Mouse (Mus musculus) heart, postnatal 25 days (tissue): ENCODE results near the gene Smchd1. TPM values are rescaled to one million over a fixed set of nuclear protein-coding genes. Genes with fewer than 3 reads are reported as not detected.

Experiments used
- total RNA-seq, 2 experiments: library from RNA; stranded (reverse); gene quantifications; 2 replicates each; pipeline ENCODE4 v1.2.3; 2021

Smchd1 gene
- total RNA-seq, 2 experiments from 2014 or later, result 18.0 to 19.7 TPM

Other genes with a start within 250 kb of the Smchd1 start
- gene Emilin2, start 163.4 kb downstream of the Smchd1 start, total RNA-seq, result 10 to 100 TPM; 64.3 to 73.1 TPM
- gene Gm4707, start 15.4 kb downstream of the Smchd1 start, total RNA-seq, result 1 to 10 TPM; 1.0 to 1.5 TPM
- 1 to 10 TPM; 1.1 TPM for gene Ndc80, start 51.5 kb upstream of the Smchd1 start, total RNA-seq
- under 1 TPM in 1 of 2 experiments, not detected in 1; 0.14 TPM for gene Spdya, start 76.7 kb upstream of the Smchd1 start, total RNA-seq
- gene Wdr43, start 140.6 kb upstream of the Smchd1 start, total RNA-seq, result 10 to 100 TPM; 18.4 to 19.0 TPM
- 1 to 10 TPM; 4.1 to 5.2 TPM for gene Togaram2, start 197.9 kb upstream of the Smchd1 start, total RNA-seq